9 mouse cellular contexts compared by ENCODE assay signal in genomic region chr4:154635241-154636052, GRCm38 (mm10). TPM values are rescaled to one million over a fixed set of nuclear protein-coding genes. Genes with fewer than 3 reads are reported as not detected.
DNase-seq lines count a peak whose midpoint lies in the region; ATAC-seq lines count a peak whose summit lies in the region.
"Had no signal": no experiment of that assay in that cellular context is flagged by ENCODE, and none has a peak within 500 bp of the region (broad histone marks: within the 10 kb centered on the region; RNA-seq: fewer than 3 reads in every experiment).

No protein-coding gene starts in this region.

- no peaks in the 10 kb centered on the region for H3K9me3 ChIP-seq in kidney, embryonic 14.5 days (ENCODE audit: control insufficient read depth, low read length)
- H3K9me3 ChIP-seq in heart, embryonic 12.5 days (replicated peaks): no peaks in the 10 kb centered on the region
- H3K9me3 ChIP-seq in limb, embryonic 10.5 days (replicated peaks): no peaks in the 10 kb centered on the region
- no peaks in the 10 kb centered on the region for H3K9me3 ChIP-seq in midbrain, embryonic 11.5 days (ENCODE audit: control insufficient read depth, low read length)

- no peaks in the 10 kb centered on the region for H3K36me3 ChIP-seq in kidney, embryonic 14.5 days (ENCODE audit: control insufficient read depth, insufficient read depth, low read length)
- no peaks in the 10 kb centered on the region for H3K36me3 ChIP-seq in heart, embryonic 12.5 days
- peaks cover 43% of the 10 kb centered on the region for H3K36me3 ChIP-seq in limb, embryonic 10.5 days
- H3K36me3 ChIP-seq in midbrain, embryonic 11.5 days (ENCODE audit: control insufficient read depth, insufficient read depth, low read length): no peaks in the 10 kb centered on the region

- peak overlapping the region; percentile 90 for H3K4me2 ChIP-seq in kidney, embryonic 14.5 days (replicated peaks; ENCODE audit: low read depth, low read length)
- H3K4me2 ChIP-seq in heart, embryonic 12.5 days: peak overlapping the region; percentile 80
- peak overlapping the region; percentile 90 for H3K4me2 ChIP-seq in midbrain, embryonic 11.5 days

- peaks cover 13% of the 10 kb centered on the region; the same call in 1 of the 2 replicates for H3K4me1 ChIP-seq in kidney, embryonic 14.5 days (ENCODE audit: control insufficient read depth, insufficient read depth, low read length)
- peaks cover 53% of the 10 kb centered on the region for H3K4me1 ChIP-seq in heart, embryonic 12.5 days (replicated peaks)
- H3K4me1 ChIP-seq in limb, embryonic 10.5 days: peaks cover 87% of the 10 kb centered on the region
- H3K4me1 ChIP-seq in midbrain, embryonic 11.5 days (ENCODE audit: control insufficient read depth, insufficient read depth, low read length): peaks cover 32% of the 10 kb centered on the region

- peak overlapping the region; percentile 82 for H3K9ac ChIP-seq in kidney, embryonic 14.5 days (ENCODE audit: low read depth, low read length)
- H3K9ac ChIP-seq in heart, embryonic 12.5 days: peak overlapping the region; percentile 90
- H3K9ac ChIP-seq in midbrain, embryonic 11.5 days (ENCODE audit: low read length): peak overlapping the region; percentile 84

- peaks cover 90% of the 10 kb centered on the region for H3K27me3 ChIP-seq in kidney, embryonic 14.5 days (ENCODE audit: control insufficient read depth, insufficient read depth, low read length)
- H3K27me3 ChIP-seq in heart, embryonic 12.5 days (replicated peaks): peaks cover 71% of the 10 kb centered on the region
- peaks cover 69% of the 10 kb centered on the region for H3K27me3 ChIP-seq in limb, embryonic 10.5 days (ENCODE audit: low read depth, poor library complexity, severe bottlenecking)
- peaks cover 87% of the 10 kb centered on the region for H3K27me3 ChIP-seq in midbrain, embryonic 11.5 days (ENCODE audit: control insufficient read depth, insufficient read depth, low read length)

- no peak for DNase-seq in kidney, adult 8-10 months
- peak; percentile 85 for DNase-seq in limb, embryonic 10.5 days (ENCODE audit: low spot score)
- peak; percentile 98 for DNase-seq in midbrain, embryonic 11.5 days (ENCODE audit: low spot score, missing footprints)
- DNase-seq in urinary bladder, postnatal 36 days (ENCODE audit: low spot score in 2 of 2): peak; percentile 33 to 38
- DNase-seq in right cerebral cortex, postnatal 4 days: no peak

- H3K27ac ChIP-seq in kidney, embryonic 14.5 days (ENCODE audit: low read depth, low read length): peak overlapping the region; percentile 91
- H3K27ac ChIP-seq in heart, embryonic 12.5 days (ENCODE audit: poor library complexity, severe bottlenecking): peak overlapping the region; percentile 96
- H3K27ac ChIP-seq in limb, embryonic 10.5 days: peak overlapping the region; percentile 99
- peak overlapping the region; percentile 61 for H3K27ac ChIP-seq in midbrain, embryonic 11.5 days (ENCODE audit: low read depth, low read length)

- ATAC-seq in kidney, embryonic 14.5 days (ENCODE audit: low FRiP score, low TSS enrichment): peak; percentile 50
- peak; percentile 37 for ATAC-seq in common myeloid progenitor, adult 5-6 weeks (replicated peaks; ENCODE audit: low read depth, poor library complexity, severe bottlenecking)
- peak; percentile 43 for ATAC-seq in heart, embryonic 12.5 days (ENCODE audit: insufficient number of reproducible peaks, low FRiP score)
- peak; percentile 68 for ATAC-seq in midbrain, embryonic 11.5 days (ENCODE audit: low FRiP score)

- WGBS in kidney, embryonic 14.5 days: under 1% methylated on average over 92 of the region's 94 CpGs
- WGBS in heart, embryonic 12.5 days: under 1% methylated on average over 90 of the region's 94 CpGs
- under 1% methylated on average over 94 of the region's 94 CpGs for WGBS in limb, embryonic 10.5 days
- under 1% methylated on average over 94 of the region's 94 CpGs for WGBS in midbrain, embryonic 11.5 days

- H3K4me3 ChIP-seq in kidney, embryonic 14.5 days (ENCODE audit: low read length): peak overlapping the region; percentile 65
- peak overlapping the region; percentile 75 for H3K4me3 ChIP-seq in heart, embryonic 12.5 days
- peak overlapping the region; percentile 97 for H3K4me3 ChIP-seq in limb, embryonic 10.5 days
- H3K4me3 ChIP-seq in midbrain, embryonic 11.5 days (ENCODE audit: low read depth, low read length): peak overlapping the region; percentile 58

RNA-seq across cellular contexts. Expression of gene Prdm16, which starts 1.2 kb away (rescaled TPM):
- polyA plus RNA-seq in kidney, embryonic 14.5 days (2014; fragmentation: Nextera tagmentation; extraction: Ambion mirVana): 13.5 and 25.4 TPM in 2 replicates
- total RNA-seq in common myeloid progenitor, adult 5-6 weeks (2017): 1.7 and 8.1 TPM in 2 replicates
- polyA plus RNA-seq in heart, embryonic 12.5 days (2016; fragmentation: Nextera tagmentation; extraction: Ambion mirVana): 21.8 and 23.0 TPM in 2 replicates
- 67.4 and 93.9 TPM in 2 replicates for polyA plus RNA-seq in limb, embryonic 10.5 days (2016; fragmentation: Nextera tagmentation; extraction: Ambion mirVana)
- polyA plus RNA-seq in midbrain, embryonic 11.5 days (2014; fragmentation: Nextera tagmentation; extraction: Ambion mirVana): 6.6 and 8.0 TPM in 2 replicates

RNA-seq across cellular contexts. Expression of gene Actrt2, which starts 32.2 kb away (rescaled TPM):
- not detected in 2 replicates for polyA plus RNA-seq in kidney, embryonic 14.5 days (2014; fragmentation: Nextera tagmentation; extraction: Ambion mirVana)
- total RNA-seq in common myeloid progenitor, adult 5-6 weeks (2017): not detected in 2 replicates
- not detected in 2 replicates for polyA plus RNA-seq in heart, embryonic 12.5 days (2016; fragmentation: Nextera tagmentation; extraction: Ambion mirVana)
- not detected in 2 replicates for polyA plus RNA-seq in limb, embryonic 10.5 days (2016; fragmentation: Nextera tagmentation; extraction: Ambion mirVana)
- not detected in 2 replicates for polyA plus RNA-seq in midbrain, embryonic 11.5 days (2014; fragmentation: Nextera tagmentation; extraction: Ambion mirVana)
- total RNA-seq: left cerebral cortex, postnatal 25 days had no signal

Comparison
In these comparisons a context has a peak if more than half of its experiments do, and no peak if none do; other contexts are left out.
1. DNase-seq: peak in limb, embryonic 10.5 days (single experiment), midbrain, embryonic 11.5 days (single experiment) and urinary bladder, postnatal 36 days (2 of 2); none in kidney, adult 8-10 months (0 of 2) and right cerebral cortex, postnatal 4 days (single experiment).
2. Peak in every context shown above with its lines, with median percentiles within 50 percentile points of each other: ATAC-seq, H3K27ac ChIP-seq, H3K4me2 ChIP-seq, H3K4me3 ChIP-seq and H3K9ac ChIP-seq.